Mouse (Mus musculus): ENCODE data around the gene Olfr49. TPM values are rescaled to one million over a fixed set of nuclear protein-coding genes. Genes with fewer than 3 reads are reported as not detected.

Olfr49 gene
- polyA plus RNA-seq (2012; rRNA removed; ENCODE audit: low replicate concordance): not detected in 2 replicates

GRCm38 (mm10) chr14:54284839-54285238 lies at the start of gene Olfr49:
Gene Olfr49, minus strand, starts transcription at chr14:54284939.

DNA sequence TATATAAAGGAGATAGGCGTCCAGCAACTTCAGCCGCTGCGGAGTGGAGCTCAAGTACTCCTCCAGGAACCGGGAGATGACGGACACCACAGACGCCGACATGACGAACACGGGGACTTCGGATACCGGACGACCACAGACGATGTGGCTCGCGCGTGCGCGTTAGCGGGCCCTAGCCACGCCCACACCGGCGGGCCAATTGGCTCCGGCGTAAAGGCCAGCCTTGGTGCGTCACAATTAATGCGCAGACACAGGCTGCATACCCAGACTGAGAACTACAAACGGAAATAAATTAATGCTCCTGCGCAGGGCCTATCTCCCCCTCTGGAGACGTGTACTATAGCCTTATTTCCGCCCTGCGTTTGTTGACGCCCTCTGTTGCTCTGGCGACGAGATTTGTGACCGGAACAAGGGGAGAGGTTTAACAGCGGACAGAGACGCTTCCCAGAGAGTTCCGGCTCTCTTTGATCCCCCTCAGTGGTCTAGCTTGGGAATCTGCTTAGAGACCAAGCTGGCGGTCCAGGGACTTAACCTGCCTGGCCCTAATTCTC lies 30.9 kb downstream of the Olfr49 start, which contains the start of the genes Dad1 and Abhd4:
Gene Dad1, minus strand, starts transcription at position 364 of the 551 bp plus-strand sequence.
Gene Abhd4, plus strand, starts transcription at position 448 of the 551 bp plus-strand sequence.

Other genes starting within 250 kb of the Olfr49 start
- gene Dad1, start 30.8 kb downstream of the Olfr49 start, polyA plus RNA-seq (2012; rRNA removed; ENCODE audit: low replicate concordance): 983 and 1,121 TPM in 2 replicates
- gene Abhd4, start 30.8 kb downstream of the Olfr49 start, polyA plus RNA-seq (2012; rRNA removed; ENCODE audit: low replicate concordance): 51.1 and 58.3 TPM in 2 replicates
- gene Oxa1l, start 75.9 kb upstream of the Olfr49 start, polyA plus RNA-seq (2012; rRNA removed; ENCODE audit: low replicate concordance): 160 and 217 TPM in 2 replicates
- gene Slc7a7, start 132.8 kb upstream of the Olfr49 start, polyA plus RNA-seq (2012; rRNA removed; ENCODE audit: low replicate concordance): 98.2 and 314 TPM in 2 replicates
- 432 and 2,473 TPM in 2 replicates for gene Mrpl52, start 142.0 kb upstream of the Olfr49 start, polyA plus RNA-seq (2012; rRNA removed; ENCODE audit: low replicate concordance)
- 91.4 and 100.0 TPM in 2 replicates for gene Mmp14, start 146.7 kb upstream of the Olfr49 start, polyA plus RNA-seq (2012; rRNA removed; ENCODE audit: low replicate concordance)
- 234 and 458 TPM in 2 replicates for gene Lrp10, start 179.2 kb upstream of the Olfr49 start, polyA plus RNA-seq (2012; rRNA removed; ENCODE audit: low replicate concordance)
- 0.16 and 0.18 TPM in 2 replicates for gene Rem2, start 191.2 kb upstream of the Olfr49 start, polyA plus RNA-seq (2012; rRNA removed; ENCODE audit: low replicate concordance)
- gene Prmt5, start 232.6 kb upstream of the Olfr49 start, polyA plus RNA-seq (2012; rRNA removed; ENCODE audit: low replicate concordance): 8.3 and 21.4 TPM in 2 replicates

All from duodenum, adult 2 months (tissue).